Mouse (Mus musculus) spleen, adult 18-20 months (tissue): ENCODE measurements around the gene Bnip3.

Experiments used
- DNase-seq, 2 experiments: peaks; one replicate each; pipeline ENCODE4 v3.0.0; 2022; ENCODE audit warnings: mixed read lengths in 2 of 2

The Bnip3 gene

DNA sequence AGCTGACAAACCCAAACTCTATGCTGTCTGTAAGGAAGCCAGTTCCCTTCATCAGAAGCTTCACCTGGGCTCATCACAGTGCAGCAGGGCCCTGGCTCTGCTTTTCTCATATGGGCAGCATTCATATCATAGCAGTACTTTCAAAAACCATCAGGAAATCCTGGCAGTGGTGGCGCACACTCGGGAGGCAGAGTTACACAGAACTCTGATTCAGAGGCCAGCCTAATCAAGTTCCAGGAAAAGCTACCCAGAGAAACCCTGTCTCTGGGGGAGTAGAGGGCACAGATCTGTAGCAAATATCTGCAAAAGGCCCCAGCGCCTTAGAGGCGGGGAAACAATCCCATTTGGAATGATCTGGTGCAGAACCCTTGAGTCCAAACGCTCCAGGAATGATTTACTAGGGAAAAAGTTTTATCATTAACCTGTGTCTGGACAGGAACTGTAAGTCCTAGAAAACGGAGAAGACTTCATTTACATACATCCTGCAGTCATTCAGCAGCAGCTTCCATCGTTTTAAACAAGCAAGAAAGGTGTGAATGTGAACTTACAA is 5.4 kb downstream of the Bnip3 start:
- DNase-seq = no peak

DNA sequence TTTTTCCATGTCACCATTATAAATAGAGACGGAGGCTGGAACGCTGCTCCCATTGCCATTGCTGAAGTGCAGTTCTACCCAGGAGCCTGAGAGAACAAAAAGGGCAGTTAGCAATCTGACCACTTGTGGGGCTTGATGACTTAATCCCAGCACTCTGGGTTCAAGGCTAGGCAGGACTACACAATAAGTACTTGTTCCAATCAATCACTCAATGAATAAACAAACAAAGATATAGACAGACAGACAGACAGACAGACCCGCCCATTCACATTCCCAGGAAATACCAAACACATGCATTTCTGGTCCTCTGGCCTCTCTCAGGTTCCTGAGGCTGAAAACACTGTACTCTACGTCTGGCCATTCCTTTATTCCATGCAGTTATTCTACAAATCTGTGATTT is 10.6 kb downstream of the Bnip3 start:
- DNase-seq = no peak

DNA sequence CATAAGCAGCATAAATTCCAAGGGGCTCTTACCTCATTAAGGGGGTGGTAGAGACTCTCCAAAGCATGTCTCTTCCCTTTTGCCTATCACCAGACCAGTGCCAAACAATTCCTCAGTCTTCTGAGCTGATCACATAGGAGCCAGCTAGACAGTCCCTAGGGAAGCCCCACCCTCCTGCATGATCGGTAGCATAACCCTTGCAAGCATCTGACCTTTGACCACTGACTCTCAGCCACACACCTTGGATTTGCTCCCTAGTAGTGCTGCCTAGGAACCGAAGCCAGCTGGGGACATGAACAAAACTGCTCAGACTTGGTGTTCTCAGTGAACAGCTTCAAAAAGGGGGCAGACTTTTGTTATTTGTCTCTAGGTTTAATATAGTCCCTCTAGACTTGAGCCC is 11.2 kb downstream of the Bnip3 start:
- DNase-seq = no peak

DNA sequence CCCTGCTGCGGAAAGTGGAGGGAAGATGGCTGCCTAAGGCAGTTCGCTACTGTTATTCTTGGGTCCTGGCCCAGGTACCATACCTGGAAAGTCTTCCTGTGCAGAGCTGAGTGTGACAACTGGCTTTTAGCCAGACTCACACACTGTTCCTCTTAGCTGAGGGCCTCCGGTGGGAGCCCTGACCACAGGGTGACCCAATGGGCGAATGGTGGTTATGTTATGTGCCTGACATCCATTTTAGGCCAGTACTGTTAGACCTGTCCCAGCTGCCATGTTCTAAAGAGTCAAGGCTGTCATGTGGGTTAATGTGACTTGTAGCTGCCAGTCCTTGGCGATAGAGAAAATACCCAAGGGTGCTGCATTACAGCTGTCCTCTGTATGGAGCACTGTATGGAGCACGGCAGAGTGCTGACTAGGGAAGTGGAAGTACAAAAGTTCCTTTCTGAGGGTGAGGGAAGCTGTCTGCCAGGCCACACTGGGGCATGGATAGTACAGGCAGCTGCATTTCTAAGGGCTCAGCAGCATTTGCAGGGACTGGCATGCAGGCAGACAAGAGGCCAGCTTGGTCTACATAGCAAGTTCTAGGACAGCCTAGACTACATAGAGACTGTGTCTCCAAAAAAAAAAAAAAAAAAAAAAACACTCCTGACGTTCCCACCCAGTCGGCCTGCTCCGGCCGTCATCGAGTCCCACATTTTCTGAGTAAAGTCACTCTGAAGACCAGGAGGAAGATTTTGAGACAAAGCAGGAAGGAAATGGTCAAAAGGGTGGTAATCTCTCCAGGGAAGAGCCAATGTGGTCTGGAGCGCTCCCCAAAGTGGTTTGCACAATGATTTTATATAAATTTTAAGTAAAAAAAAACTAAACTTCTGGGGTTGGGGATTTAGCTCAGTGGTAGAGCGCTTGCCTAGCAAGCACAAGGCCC is 23.7 kb downstream of the Bnip3 start:
- no peak for DNase-seq

DNA sequence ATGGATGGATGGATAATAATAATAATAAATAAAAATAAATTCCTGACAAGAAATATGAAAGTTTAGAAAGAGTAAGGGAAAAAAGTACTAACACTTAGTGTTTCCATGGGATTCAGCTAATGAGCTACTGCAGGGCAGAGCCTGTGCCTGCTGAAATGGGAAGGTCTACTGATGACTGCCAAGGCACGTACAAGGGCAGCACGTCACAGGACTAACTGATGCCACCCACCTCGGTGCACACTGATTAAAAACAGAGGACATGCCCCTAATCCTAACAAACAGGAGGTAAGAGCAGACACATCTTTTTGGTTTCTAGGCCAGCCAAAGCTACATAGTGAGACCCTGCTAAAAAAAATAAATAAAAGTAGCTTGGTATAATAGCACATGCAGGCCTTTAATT is 25.6 kb downstream of the Bnip3 start:
- no peak for DNase-seq

DNA sequence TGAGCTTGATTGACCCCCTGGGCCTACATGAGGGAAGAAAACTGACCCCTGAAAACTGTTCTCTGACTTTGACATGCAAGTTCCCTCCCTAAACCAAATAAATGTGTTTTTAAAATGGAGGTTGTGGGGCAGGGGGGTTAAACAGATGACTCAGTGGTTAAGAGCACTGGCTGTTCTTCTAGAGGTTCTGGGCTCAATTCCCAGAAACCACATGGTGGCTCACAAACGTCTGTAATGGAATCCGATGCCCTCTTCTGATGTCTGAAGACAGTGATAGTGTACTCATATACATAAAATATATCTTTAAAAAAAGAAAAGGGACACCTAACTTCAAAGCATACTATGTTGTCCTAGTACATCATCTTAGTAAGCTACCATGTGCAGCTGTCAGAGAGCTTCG is 34.3 kb downstream of the Bnip3 start:
- DNase-seq = no peak

DNA sequence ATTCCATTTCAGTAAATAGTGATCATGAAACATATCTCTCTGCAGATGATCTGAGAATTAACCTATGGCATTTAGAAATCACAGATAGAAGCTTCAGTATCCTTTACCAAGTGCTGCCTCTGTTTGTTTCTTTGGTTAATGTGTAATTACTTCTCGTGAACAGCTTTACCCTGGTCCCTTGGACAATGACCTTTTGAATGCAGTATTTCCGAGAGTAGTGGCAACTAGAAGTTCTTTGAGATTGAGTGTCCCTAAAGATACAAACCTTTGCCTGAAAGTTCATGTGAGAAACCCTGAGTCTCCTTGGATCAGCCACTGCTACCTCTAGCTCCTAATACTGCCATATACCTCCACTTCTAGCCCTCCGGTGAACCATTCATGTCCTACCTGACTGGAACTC is 36.4 kb downstream of the Bnip3 start:
- no peak for DNase-seq

DNA sequence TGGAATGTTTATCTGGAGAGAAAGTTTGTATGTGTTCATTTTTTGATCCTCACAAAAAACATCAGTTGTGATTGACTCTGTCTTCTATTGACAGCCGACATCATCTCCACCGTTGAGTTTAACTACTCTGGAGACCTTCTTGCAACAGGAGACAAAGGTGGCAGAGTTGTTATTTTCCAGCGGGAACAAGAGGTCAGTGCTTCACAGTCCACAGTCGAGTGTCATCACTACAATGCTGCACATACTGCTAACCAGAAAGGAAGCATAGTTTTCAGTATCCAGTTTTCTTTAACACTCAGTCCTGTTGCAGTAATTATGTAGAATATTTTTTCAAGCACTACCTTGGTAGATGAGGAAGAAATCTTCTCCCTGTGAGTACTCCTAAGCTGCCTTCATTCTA is 41.0 kb downstream of the Bnip3 start:
- no peak for DNase-seq

DNA sequence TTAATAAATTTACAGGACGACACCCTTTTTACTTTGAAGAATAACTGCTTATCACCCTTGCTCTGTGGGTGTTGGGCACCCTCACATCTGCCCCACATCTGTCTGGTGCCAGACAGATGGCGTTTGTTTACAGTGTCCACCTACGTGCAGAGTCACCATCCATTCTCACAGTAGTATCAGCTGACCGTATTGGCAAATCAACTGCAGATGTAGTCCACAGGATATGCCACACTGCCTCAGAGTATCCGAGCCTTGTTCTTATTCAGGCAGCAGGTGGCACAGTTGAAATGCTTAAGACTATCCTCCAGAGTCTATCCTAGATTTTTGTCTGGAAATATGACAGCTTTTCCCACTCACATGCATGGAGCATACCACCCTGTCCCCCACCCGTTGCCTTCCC is 42.0 kb downstream of the Bnip3 start:
- DNase-seq = no peak

DNA sequence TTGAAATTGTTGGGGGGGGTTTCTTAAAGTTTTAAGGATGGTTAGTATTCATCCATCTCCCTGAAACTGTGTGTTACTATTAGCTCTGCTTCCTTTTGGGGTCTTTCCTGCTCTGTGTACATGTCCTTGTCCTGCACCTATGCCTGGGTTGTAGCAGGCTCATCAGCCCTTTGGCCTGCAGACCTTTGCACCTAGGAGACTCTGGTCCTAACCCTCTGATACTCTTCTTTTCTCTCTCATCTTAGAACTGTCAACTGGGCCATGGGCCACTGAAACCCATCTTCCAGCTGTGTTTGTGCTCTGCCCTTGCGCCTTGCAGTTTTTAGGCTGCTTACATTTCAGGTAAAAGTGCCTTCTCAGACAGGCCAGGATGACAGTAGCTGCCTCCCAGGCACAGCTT is 44.5 kb downstream of the Bnip3 start:
- no peak for DNase-seq

DNA sequence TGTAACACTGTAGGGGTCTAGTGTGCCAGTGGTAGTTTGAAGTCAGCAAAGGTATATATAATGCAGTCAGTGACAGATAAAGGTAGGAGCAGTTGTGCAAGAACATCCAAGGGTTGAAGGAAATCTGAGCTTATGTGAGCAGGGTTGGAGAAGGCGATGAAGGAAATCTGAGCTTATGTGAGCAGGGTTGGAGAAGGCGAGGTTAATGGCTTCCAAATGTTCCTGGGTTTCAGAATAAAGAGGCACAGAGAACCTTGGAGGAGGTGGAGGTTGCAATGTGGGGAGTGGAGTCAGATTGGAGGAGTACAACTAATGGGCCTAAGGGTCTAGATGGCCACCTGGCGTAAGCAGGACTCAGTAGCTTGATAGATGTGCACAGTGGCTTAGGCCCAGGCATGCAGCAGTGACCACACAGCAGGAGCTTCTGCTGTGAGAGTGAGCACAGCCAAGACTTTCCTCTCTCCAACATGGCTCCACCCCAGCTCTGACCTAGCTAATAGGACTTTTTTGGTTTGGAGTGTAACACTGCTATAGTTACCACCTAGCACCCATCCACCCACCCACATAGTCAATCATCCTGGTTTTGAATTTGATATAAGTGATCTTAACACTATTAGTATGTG is 45.3 kb downstream of the Bnip3 start:
- DNase-seq = no peak

DNA sequence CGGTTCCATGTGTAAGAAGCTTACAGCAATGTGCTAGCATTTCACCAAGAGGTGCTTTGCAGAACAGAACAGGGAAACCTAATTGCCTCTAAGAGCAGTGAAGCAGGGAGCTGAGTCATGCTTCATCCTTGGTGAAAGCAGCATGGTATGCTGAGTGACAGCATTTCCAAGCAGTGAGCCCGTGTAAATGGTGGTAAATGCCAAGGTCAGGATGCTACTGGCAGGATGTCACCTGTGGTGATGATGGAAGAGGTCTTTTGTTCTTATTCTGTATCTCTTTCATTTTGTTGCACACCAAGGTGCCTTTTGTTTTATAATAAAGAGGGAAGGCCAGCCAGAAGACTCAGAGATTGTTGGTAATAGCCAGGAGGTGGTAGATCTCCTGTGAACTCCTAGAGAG is 52.6 kb downstream of the Bnip3 start:
- DNase-seq = no peak

DNA sequence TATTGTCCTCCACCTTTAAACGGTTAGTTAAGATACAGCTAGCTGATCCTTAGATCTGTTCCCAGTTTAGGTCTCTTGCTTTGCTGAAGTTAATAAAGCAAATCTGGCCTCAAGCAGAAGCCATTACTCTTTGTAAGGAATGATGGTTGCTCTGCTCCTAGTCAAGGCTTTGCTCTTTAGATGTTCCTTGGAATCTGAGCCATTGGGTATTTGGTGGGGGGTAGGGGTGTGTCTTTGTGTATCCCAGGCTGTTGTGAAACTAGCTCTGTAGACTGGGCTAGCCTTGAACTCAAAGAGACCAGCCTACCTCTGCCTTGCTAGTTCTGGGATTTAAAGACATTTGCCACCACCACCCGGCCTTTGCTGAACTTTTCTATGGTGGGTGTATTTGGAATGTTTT is 55.1 kb downstream of the Bnip3 start:
- DNase-seq = no peak

DNA sequence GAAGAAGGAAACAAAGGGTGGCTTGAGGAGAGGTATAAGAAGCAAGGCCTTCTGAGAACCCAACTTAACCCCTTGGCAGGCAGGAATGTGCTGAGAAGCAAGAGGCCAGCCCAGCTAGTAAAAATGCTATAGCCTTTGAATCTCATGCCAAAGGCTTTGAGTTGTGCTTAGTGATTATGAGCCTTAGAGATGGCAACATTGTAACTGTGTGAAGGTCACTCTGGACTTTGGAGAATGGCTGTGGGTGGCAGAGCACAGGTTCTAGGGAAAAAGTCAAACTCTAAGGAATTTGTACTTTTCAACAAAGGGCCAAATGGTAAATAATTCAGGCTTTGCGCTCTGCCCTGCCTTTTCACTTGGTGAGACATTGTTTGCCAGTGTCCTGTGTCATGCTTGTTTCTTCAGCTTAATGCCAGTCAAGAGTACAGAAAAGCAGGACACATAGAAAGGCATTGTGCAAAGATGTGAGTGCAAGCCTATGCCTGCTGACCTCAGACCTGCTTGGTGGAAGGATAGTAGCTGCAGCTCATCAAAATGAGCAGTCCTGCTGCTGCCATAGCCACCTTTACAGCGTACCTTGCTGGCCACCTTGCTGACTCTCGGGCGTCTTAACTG is 55.8 kb downstream of the Bnip3 start:
- no peak for DNase-seq

DNA sequence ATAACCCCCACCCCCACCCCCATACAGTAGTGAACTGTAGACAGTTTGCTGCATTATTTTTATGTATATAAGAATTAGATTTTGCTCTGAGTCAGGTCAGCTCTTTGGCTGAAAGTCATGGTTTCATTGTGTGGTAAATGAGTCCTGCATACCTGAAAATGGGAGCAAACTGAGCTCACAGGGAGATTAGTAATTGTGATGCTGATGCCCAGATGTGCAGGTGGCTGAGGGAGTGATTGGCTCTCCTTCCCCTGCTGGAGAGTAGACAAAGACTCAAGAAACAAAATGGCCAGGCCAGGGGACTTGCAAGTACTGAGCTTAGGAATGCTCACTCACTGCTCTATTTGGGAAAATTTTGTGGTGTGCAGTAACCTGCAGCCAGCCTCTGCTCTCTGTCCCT is 59.2 kb downstream of the Bnip3 start:
- no peak for DNase-seq

DNA sequence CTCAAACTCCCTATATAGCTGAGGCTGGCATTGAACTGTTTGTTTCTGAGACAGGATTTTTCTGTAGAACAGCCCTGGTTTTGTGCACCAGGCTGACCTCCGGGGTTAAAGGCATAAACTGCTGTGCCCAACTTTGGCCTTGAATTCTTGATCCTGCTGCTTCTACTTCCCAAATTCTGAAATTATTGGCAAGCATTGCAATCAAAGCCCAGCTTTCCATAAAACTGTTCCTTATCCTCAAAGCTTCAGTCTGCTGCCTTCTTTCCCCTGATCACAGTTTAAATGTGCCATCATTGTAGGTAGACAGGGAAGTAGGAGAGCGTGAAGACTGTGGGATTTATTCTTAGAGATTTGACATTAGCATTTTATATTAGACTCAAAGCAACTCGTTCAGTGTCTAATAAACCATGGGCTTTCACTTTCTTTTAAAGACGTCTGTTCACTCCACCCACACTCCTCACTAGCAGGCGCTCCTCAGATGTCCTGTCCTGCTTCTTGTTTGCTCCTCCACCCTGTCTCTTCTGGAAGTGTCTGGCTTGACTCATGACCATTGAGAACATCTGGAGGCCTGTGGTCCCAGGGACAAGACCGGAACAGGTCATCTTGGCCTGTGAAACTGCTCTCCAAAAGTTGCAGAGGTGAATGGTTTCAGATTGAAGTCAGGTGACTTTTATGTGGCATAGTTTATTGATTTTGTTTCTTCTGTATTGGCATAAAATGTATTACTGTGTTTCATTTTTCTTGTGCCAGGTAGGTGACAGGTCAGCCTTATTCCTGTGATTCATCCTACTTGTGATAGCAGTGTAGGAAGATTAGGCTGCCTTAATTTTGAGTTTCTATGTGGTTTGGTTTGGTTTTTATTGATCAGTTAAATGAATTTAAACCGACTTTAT is 61.0 kb downstream of the Bnip3 start:
- DNase-seq = no peak

DNA sequence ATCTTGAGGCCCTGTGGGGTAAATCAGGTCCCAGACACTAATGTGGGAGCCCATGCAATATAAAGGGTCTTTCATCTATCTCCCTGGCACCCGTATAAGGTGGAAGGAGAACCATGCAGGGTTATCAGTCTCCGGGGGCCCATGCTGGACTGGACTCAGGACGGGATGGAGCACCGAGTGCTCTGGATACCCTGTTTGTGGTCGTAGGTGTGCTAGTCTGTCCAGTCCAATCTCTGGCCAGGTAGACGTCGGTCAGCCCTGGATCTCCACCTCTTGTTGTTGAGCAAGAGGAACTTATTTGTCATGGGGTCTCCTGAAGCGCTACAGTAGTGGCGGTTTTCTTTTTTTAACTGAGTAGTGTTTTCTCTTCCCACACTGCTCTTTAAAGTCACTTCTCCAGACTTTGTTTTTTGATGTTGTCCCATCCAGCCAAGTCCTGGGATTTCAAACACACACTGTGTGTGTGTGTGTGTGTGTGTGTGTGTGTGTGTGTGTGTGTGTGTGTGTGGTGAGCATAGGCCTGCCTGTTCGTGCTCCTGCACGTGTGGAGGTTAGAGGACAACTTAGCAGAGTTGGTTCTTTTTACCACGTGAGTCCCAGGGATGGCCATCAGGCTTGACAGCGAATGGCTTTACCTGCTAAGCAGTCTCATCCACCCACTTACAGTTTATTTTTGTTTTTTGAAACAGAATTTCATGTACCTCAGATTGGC is 61.8 kb downstream of the Bnip3 start:
- DNase-seq = no peak

DNA sequence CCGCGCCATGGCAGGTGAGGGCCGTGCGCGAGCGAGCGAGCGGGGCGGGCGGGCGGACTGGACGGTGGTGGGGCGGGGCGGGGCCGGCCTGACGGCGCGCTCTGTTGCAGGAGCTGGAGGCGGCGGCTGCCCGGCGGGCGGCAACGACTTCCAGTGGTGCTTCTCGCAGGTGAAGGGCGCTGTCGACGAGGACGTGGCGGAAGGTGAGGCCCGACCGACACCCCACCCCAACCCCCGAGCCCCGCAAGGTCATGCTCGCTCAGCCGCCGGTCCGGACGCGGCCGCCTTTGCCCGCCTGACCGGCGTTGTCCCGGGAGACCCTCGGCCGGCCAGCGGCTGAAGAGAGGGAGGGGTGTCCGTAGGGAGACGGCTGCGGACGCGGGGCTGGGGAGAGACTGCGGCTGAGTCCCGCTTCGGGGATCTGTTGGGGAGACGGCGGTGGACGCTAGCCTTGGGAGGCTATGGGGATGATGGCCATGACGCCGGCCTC is 62.8 kb downstream of the Bnip3 start:
- DNase-seq = no peak

DNA sequence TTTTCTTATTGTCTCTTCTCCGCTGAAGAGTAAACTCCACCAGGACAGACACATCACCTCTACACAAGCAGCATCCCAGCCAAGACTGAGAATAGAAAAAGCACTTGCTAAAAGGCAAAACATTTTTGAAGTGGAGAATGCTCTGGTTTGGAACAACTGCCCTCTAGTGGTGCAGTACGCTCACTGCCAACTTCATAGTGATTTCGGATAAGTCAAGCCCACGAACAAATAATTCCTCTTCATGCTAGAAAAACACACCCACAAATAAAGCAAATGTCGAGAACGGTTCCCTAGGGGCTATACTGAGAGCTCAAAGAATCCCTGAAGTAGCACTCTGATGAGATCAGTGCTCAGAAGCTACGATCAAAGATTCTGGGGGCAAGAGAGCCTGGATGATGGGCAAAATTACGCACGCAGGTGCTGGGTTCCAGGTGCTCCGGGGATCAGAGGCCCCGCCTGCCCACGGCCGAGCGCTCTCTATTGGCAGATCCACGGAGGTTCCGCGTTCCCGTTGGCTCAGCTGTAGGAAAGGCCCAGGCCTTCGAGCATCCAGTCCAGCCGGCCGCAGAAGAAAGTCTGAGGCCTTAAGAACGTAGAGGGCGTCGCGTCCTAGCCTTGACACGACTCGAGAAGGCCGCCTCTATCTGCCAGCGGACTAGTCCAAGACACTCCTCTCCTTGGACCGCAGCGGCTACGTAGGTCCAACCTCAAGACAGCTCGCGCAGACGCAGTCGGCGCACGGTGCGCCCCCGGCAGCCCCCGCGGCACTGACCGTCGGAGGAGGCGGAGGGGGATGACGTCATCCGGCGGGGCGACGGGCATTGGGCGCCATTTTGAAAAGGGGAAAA is 63.6 kb downstream of the Bnip3 start, which contains the start of the genes Ppp2r2d and Mapk1ip1:
Gene Ppp2r2d, plus strand, starts transcription at position 536 of the 848 bp plus-strand sequence.
Gene Mapk1ip1, minus strand, starts transcription at position 730 of the 848 bp plus-strand sequence.
- DNase-seq = peak; percentile 94 to 95

DNA sequence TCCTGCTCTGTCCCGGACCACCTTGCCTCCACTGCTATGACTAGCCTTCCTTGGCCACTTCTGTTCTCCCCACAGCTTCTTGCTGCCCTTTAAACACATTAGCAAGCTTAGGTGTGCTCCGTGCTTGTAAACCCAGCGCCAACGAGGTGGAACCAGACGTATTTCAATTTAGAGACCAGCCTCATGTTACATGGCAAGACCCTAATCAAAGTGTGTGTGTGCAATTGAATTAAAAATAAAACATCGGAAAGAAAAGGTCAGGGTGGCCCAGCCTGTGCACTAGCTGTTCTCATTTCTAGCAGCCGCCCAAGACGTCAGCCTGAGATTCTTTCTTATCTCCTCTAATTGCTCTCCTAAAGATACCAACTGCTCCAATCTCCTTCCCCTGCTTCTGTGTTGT is 64.2 kb downstream of the Bnip3 start:
- no peak for DNase-seq

DNA sequence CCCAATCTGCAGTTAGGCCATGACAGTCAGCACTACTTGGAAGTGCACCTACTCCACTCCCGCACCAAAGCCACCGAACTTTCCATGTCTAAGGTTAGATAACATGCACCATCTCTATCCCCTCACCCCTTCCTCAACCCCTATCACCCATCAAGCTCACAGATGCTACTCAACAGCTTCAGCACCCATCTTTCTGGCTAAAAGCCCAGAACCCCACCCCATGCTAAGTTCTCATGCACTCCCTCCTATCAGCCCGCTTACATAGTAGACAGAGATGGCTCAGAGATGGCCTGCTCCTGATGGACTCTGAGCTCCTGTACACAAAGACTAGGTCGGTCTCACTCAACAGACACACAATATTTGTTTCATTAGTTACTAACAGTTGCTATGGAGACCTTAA is 65.9 kb downstream of the Bnip3 start:
- DNase-seq = no peak
